20 mouse cellular contexts compared by ENCODE assay signal in the genomic region with DNA sequence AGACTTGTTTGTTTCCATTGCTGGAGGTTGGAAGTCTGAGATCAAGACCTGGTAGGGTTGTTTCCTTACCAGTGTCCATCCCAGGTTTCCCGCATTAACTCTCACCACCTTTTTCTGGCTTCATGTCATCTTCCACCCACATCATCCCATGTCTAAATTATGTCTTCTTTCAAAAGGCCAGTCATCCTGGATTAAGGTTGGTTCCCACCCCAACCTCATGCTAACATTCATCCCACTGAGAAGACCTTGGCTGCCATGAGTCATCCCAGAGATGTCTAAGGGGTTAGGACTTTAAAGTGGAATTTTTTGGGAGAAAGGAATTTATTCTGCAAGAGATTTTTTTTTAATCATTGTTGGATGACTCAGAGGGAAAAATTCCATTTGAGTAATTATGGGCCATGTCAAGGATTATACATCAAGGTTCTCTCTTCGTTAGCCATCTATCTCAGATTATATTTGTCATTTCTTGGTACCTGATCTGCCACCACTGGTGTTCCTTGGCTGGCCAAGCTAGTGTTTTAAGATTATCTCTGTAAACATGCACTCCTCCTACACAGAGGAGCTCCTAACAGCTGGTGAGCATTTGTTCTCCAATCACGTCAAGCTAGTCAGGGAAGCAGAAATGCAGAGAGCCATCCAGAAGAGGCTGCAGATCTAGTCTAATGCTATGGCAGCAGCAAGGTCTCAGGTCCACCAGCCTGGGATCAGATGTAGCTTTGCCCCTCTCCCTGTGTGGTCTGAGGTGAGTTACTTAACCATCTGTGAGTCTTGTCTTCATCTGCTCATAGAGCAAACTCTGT.
DNase-seq lines count a peak whose midpoint lies in the region.
"Had no signal": no experiment of that assay in that cellular context is flagged by ENCODE, and none has a peak within 500 bp of the region (broad histone marks: within the 10 kb centered on the region; RNA-seq: fewer than 3 reads in every experiment).

No protein-coding gene starts in this region.

- intact Hi-C loops in heart, postnatal 10 days (cut with DNase I) = no loop called here

- peak; percentile 20 to 78 for DNase-seq in adrenal gland, adult (ENCODE audit: inconsistent age in 2 of 2, low spot score in 1 of 2)
- no peak for DNase-seq in adrenal gland, postnatal 4 days (ENCODE audit: low spot score in 2 of 2)
- peak; percentile 86 for DNase-seq in heart, adult 11 months
- DNase-seq in heart, postnatal 10 days = no peak
- peak; percentile 44 to 50 for DNase-seq in right cerebral cortex, adult 2 months (ENCODE audit: low spot score in 2 of 2)
- no peak for DNase-seq in right cerebral cortex, postnatal 10 days (ENCODE audit: low spot score in 2 of 2)
- no peak for DNase-seq in spleen, adult 18-20 months
- DNase-seq in yolk sac, embryonic 10.5 days (ENCODE audit: low spot score) = no peak
- DNase-seq: cerebellum, adult 11 months; cerebellum, adult 9-11 months; gastrocnemius, postnatal 14 days; heart, adult 18-20 months; heart, postnatal 4 days; kidney, adult 9 months; kidney, postnatal 10 days; liver, embryonic 13.5 days; lung, adult 18-20 months; lung, postnatal 4 days; right cerebral cortex, postnatal 25 days; thymus, postnatal 4 days had no signal

Comparison
In these comparisons a context has a peak if more than half of its experiments do, and no peak if none do; other contexts are left out.
1. DNase-seq: peak in adrenal gland, adult (2 of 2), heart, adult 11 months (single experiment) and right cerebral cortex, adult 2 months (2 of 2); none in adrenal gland, postnatal 4 days (0 of 2), heart, postnatal 10 days (0 of 2), right cerebral cortex, postnatal 10 days (0 of 2), spleen, adult 18-20 months (0 of 2) and yolk sac, embryonic 10.5 days (single experiment).